Mouse (Mus musculus): ENCODE results near the gene Spata45.

DNA sequence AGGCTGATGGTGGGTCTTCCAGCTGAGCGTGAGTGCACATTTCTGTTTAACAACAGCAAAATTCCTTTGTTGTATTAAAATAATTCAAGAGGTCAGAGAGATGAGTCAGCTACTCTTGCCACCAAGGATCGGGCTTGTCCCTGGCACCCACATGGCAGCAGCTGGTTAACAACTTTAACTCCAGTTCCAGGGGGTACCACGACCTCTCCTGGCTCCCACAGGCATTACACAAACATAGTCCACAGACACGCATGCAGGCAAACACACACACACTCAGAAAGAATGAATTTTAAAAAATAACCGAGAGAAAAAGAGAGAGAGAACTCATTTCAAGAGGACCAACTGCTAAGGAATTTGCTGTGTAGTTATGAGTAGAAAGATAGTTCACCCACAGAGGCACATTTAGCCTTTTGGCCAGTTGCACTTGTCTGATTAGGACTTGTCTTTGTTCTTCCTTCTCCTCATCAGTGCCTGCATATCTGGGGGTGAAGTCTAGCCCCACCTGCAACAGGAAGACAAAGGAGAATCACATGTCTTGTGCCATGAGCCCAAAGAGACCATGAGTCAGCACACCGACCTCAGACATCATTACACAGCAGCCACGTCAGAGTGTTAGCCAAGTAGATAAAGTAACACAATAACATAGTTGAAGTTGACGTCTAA, 18.6 kb downstream of the Spata45 start:
- peak; percentile 25; the same call in 1 of the 2 replicates for TF ChIP-seq CTCF (conservative IDR thresholded peaks at IDR 0.05; ENCODE audit: insufficient read depth, insufficient read length, low read depth, low read length)
- no peak for TF ChIP-seq POLR2A (IDR thresholded peaks at IDR 0.05; ENCODE audit: low read depth, low read length)

Measured in kidney, adult 2 months (tissue).